Mouse (Mus musculus): ENCODE results near the gene 3110082I17Rik.

DNA sequence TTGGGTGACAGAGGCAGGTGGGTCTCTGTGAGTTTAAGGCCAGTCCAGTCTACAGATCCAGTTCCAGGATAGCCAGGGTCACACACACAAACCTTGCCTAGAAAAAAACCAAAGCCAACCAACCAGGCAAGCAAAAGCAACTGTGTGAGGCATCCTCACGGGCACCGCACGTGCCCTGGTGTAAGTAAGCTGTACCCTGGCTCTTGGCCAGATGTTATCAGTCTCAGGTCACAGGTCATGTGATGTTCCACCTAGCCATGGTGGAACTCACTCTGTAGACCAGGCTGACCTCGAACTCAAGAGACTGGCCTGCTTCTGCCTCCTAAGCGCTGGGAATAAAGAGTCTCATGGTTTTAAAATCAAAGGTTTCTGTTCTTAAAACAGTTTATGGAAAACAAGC lies 101.1 kb downstream of the 3110082I17Rik start:
- no peak for TF ChIP-seq POLR2A (IDR thresholded peaks at IDR 0.05; ENCODE audit: extremely low read depth, insufficient read depth, low read length)
- no peak for TF ChIP-seq CTCF (IDR thresholded peaks at IDR 0.05; ENCODE audit: low read depth, low read length)
